Mouse (Mus musculus) heart, embryonic 11.5 days (tissue): Measurements from ENCODE around the gene Ankrd45. TPM values are rescaled to one million over a fixed set of nuclear protein-coding genes. Genes with fewer than 3 reads are reported as not detected.

Experiments used
- ATAC-seq: fragments of 200-750 bp; cut with Nextera tagmentation; replicated peaks from 2 replicates; pipeline ENCODE4 v1.8.0; 2017; ENCODE audit warnings: moderate library complexity; ENCODE audit not compliant: insufficient number of reproducible peaks, low FRiP score, low TSS enrichment
- H3K27ac ChIP-seq: fragments of 300-500 bp; sonication (generic); 2 replicates; pipeline ENCODE4 v1.5.1; 2014; ENCODE audit warnings: mild to moderate bottlenecking, low read depth, low read length
- H3K27me3 ChIP-seq: fragments of 300-500 bp; sonication (generic); 2 replicates; pipeline ENCODE4 v1.6.1; 2014; ENCODE audit warnings: mild to moderate bottlenecking, low read length, mixed read lengths; ENCODE audit not compliant: control insufficient read depth, insufficient read depth
- H3K36me3 ChIP-seq: fragments of 300-500 bp; sonication (generic); 2 replicates; pipeline ENCODE4 v1.6.1; 2014; ENCODE audit warnings: mild to moderate bottlenecking, low read length, moderate library complexity, mixed read lengths; ENCODE audit not compliant: control insufficient read depth, insufficient read depth
- H3K4me1 ChIP-seq: fragments of 300-500 bp; sonication (generic); 2 replicates; pipeline ENCODE4 v1.6.1; 2014; ENCODE audit warnings: low read length; ENCODE audit not compliant: control insufficient read depth, insufficient read depth
- H3K4me2 ChIP-seq: fragments of 300-500 bp; sonication (generic); 2 replicates; pipeline ENCODE4 v1.6.1; 2014; ENCODE audit warnings: mild to moderate bottlenecking, moderate library complexity
- H3K4me3 ChIP-seq: fragments of 300-500 bp; sonication (generic); 2 replicates; pipeline ENCODE4 v1.5.1; 2014; ENCODE audit warnings: low read depth, low read length
- H3K9ac ChIP-seq: fragments of 300-500 bp; sonication (generic); 2 replicates; pipeline ENCODE4 v1.6.1; 2014; ENCODE audit warnings: mild to moderate bottlenecking, low read depth, low read length, moderate library complexity
- H3K9me3 ChIP-seq: fragments of 300-500 bp; sonication (generic); replicated peaks from 2 replicates; pipeline ENCODE4 v1.6.1; 2016; ENCODE audit warnings: low read length; ENCODE audit not compliant: control insufficient read depth
- WGBS: fragments of 180-500 bp; shearing (Covaris S2); extraction: QIAGEN DNeasy Blood & Tissue Kit; methylation state at CpG from one replicate; pipeline ENCODE4 v1.1.7; 2014; ENCODE audit not compliant: insufficient replicate concordance; 5-methylcytosine and 5-hydroxymethylcytosine counted together
- polyA plus RNA-seq: library from polyadenylated mRNA; unstranded; fragments of >200 nt; fragmentation: Nextera tagmentation; extraction: Ambion mirVana; gene quantifications from 2 replicates; pipeline ENCODE4 v1.2.1, GENCODE M21; 2014

Ankrd45 gene
- polyA plus RNA-seq, 1 experiment from 2014 or later, result 2.5 TPM

GRCm38 (mm10) chr1:161199856-161200255 is 57.4 kb downstream of the Ankrd45 start:
- no peaks in the 10 kb centered on the region for H3K27me3 ChIP-seq
- no peak overlapping the region for H3K4me3 ChIP-seq
- no peak for ATAC-seq
- H3K27ac ChIP-seq, result no peak overlapping the region
- no peak overlapping the region for H3K4me2 ChIP-seq
- 0 out of 2 replicates have a peak, but pooled peaks cover 2% of the 10 kb centered on the region for H3K4me1 ChIP-seq
- no peak overlapping the region for H3K9ac ChIP-seq
- H3K36me3 ChIP-seq, result no peaks in the 10 kb centered on the region
- WGBS, result 53% methylated on average over 5 of the region's 5 CpGs
- H3K9me3 ChIP-seq, result no peaks in the 10 kb centered on the region

GRCm38 (mm10) chr1:161214465-161214864 is 72.0 kb downstream of the Ankrd45 start:
- no peak overlapping the region for H3K4me3 ChIP-seq
- H3K27me3 ChIP-seq, result no peaks in the 10 kb centered on the region
- H3K9me3 ChIP-seq, result no peaks in the 10 kb centered on the region
- no peak overlapping the region for H3K27ac ChIP-seq
- no peaks in the 10 kb centered on the region for H3K4me1 ChIP-seq
- no peak for ATAC-seq
- WGBS, result 23% methylated on average over 4 of the region's 4 CpGs
- no peak overlapping the region for H3K9ac ChIP-seq
- H3K36me3 ChIP-seq, result no peaks in the 10 kb centered on the region
- H3K4me2 ChIP-seq, result no peak overlapping the region

- H3K36me3 ChIP-seq, result no peaks in the 10 kb centered on the region
- no peaks in the 10 kb centered on the region for H3K4me1 ChIP-seq
- no peaks in the 10 kb centered on the region for H3K9me3 ChIP-seq
- H3K27ac ChIP-seq, result no peak overlapping the region
- no peak overlapping the region for H3K9ac ChIP-seq
- no peak for ATAC-seq
- H3K4me2 ChIP-seq, result no peak overlapping the region
- 58% methylated on average over 3 of the region's 3 CpGs for WGBS
- H3K27me3 ChIP-seq, result no peaks in the 10 kb centered on the region
- H3K4me3 ChIP-seq, result no peak overlapping the region
These were observed 77.3 kb downstream of the Ankrd45 start for GRCm38 (mm10) chr1:161219816-161220215.

Other genes with a start within 250 kb of the Ankrd45 start
- gene Rc3h1, start 236.3 kb upstream of the Ankrd45 start, polyA plus RNA-seq, result 5.8 and 9.3 TPM in 2 replicates
- gene Serpinc1, start 164.1 kb upstream of the Ankrd45 start, polyA plus RNA-seq, result 1.2 and 2.4 TPM in 2 replicates
- gene Zbtb37, start 107.8 kb upstream of the Ankrd45 start, polyA plus RNA-seq, result 8.0 and 11.2 TPM in 2 replicates
- 37.0 and 41.4 TPM in 2 replicates for gene Dars2, start 72.0 kb upstream of the Ankrd45 start, polyA plus RNA-seq
- 22.3 and 24.8 TPM in 2 replicates for gene Cenpl, start 72.0 kb upstream of the Ankrd45 start, polyA plus RNA-seq
- gene Klhl20, start 11.2 kb upstream of the Ankrd45 start, polyA plus RNA-seq, result 14.4 and 14.9 TPM in 2 replicates
- 0.17 TPM in 1 of 2 replicates, not detected in the other for gene Tex50, start 16.6 kb downstream of the Ankrd45 start, polyA plus RNA-seq
- gene Prdx6, start 108.5 kb downstream of the Ankrd45 start, polyA plus RNA-seq, result 446 and 456 TPM in 2 replicates